Mouse (Mus musculus): ENCODE data around the gene Eif5a. TPM values are rescaled to one million over a fixed set of nuclear protein-coding genes. Genes with fewer than 3 reads are reported as not detected.
"Not testable (repeated sequence)": the region's sequence is repeated elsewhere in the genome, so short reads cannot be mapped to it uniquely, and the experiment has no call there.

Eif5a gene
- 100 to 1,000 TPM; 408 to 425 TPM for total RNA-seq (2021)
- long read RNA-seq, experiment 1, transcript Eif5a-210 (6 exons, 1,343 nt) = major isoform, 571 of 687 reads
- long read RNA-seq, experiment 1, transcript Eif5a-209 (6 exons, 1,259 nt) = minor isoform, 17 of 687 reads
- long read RNA-seq, experiment 1, transcript Eif5a-201 (7 exons, 1,437 nt) = minor isoform, 50 of 687 reads
- long read RNA-seq, experiment 1, partial matches to known transcripts = 9 of 687 reads
- long read RNA-seq, experiment 1, other reads (novel, unspliced or antisense) = 30 of 687 reads
- long read RNA-seq, experiment 2, transcript Eif5a-209 (6 exons, 1,259 nt) = minor isoform, 14 of 606 reads
- long read RNA-seq, experiment 2, transcript Eif5a-210 (6 exons, 1,343 nt) = major isoform, 493 of 606 reads
- long read RNA-seq, experiment 2, transcript Eif5a-201 (7 exons, 1,437 nt) = minor isoform, 47 of 606 reads
- long read RNA-seq, experiment 2, partial matches to known transcripts = 37 of 606 reads
- long read RNA-seq, experiment 2, other reads (novel, unspliced or antisense) = 8 of 606 reads

GRCm38 (mm10) chr11:69921114-69922011 lies at the start of gene Eif5a:
Gene Eif5a, minus strand, starts transcription at chr11:69921958.
- DNase-seq (ENCODE audit: low spot score) = peak; percentile 100

GRCm38 (mm10) chr11:69970775-69971174 lies 49.0 kb upstream of the Eif5a start:
- DNase-seq (ENCODE audit: low spot score) = no peak

GRCm38 (mm10) chr11:69970222-69970621 lies 48.5 kb upstream of the Eif5a start:
- no peak for DNase-seq (ENCODE audit: low spot score)

GRCm38 (mm10) chr11:69968793-69969192 lies 47.0 kb upstream of the Eif5a start:
- no peak for DNase-seq (ENCODE audit: low spot score)

GRCm38 (mm10) chr11:69966860-69967517 lies 45.2 kb upstream of the Eif5a start:
- DNase-seq (ENCODE audit: low spot score) = no peak

GRCm38 (mm10) chr11:69966006-69966859 lies 44.5 kb upstream of the Eif5a start:
- no peak for DNase-seq (ENCODE audit: low spot score)

GRCm38 (mm10) chr11:69965271-69966005 lies 43.7 kb upstream of the Eif5a start:
- DNase-seq (ENCODE audit: low spot score) = no peak

GRCm38 (mm10) chr11:69964650-69965270 lies 43.0 kb upstream of the Eif5a start, which contains the start of gene Cldn7:
Gene Cldn7, plus strand, starts transcription at chr11:69964779.
- DNase-seq (ENCODE audit: low spot score) = no peak

- DNase-seq (ENCODE audit: low spot score) = no peak
Observed at GRCm38 (mm10) chr11:69961841-69962240, 40.1 kb upstream of the Eif5a start.

- no peak for DNase-seq (ENCODE audit: low spot score)
Observed at GRCm38 (mm10) chr11:69960616-69961015, 38.9 kb upstream of the Eif5a start.

GRCm38 (mm10) chr11:69956218-69956617 lies 34.5 kb upstream of the Eif5a start:
- no peak for DNase-seq (ENCODE audit: low spot score)

GRCm38 (mm10) chr11:69955618-69956017 lies 33.9 kb upstream of the Eif5a start:
- DNase-seq (ENCODE audit: low spot score) = not testable (repeated sequence)

- no peak for DNase-seq (ENCODE audit: low spot score)
Observed at GRCm38 (mm10) chr11:69953267-69953915, 31.6 kb upstream of the Eif5a start.

GRCm38 (mm10) chr11:69952274-69952673 lies 30.5 kb upstream of the Eif5a start:
- DNase-seq (ENCODE audit: low spot score) = no peak

- peak; percentile 31 for DNase-seq (ENCODE audit: low spot score)
Observed at GRCm38 (mm10) chr11:69950807-69951459, 29.2 kb upstream of the Eif5a start.

- peak; percentile 95 for DNase-seq (ENCODE audit: low spot score)
Observed at GRCm38 (mm10) chr11:69948763-69949150, 27.0 kb upstream of the Eif5a start.

- peak; percentile 96 for DNase-seq (ENCODE audit: low spot score)
Observed at GRCm38 (mm10) chr11:69948066-69948762, 26.5 kb upstream of the Eif5a start, which contains the start of gene Slc2a4. Gene Slc2a4, minus strand, starts transcription at chr11:69948188.

All from gastrocnemius, adult 18-20 months (tissue).